Mouse (Mus musculus) stomach, postnatal 0 days (tissue): ENCODE data around the gene Dennd5b. TPM values are rescaled to one million over a fixed set of nuclear protein-coding genes. Genes with fewer than 3 reads are reported as not detected.

Source experiments
- ATAC-seq: fragments of 200-750 bp; cut with Nextera tagmentation; 2 replicates; pipeline ENCODE4 v1.8.0; 2017; ENCODE audit not compliant: low FRiP score, low TSS enrichment
- DNase-seq: peaks from one replicate; pipeline ENCODE4 v3.0.0-alpha.2; 2016; ENCODE audit warnings: low spot score
- H3K27ac ChIP-seq: fragments of 300-500 bp; sonication (generic); replicated peaks from 2 replicates; pipeline ENCODE4 v1.5.1; 2014; ENCODE audit warnings: mild to moderate bottlenecking, control low read depth
- H3K27me3 ChIP-seq: fragments of 300-500 bp; sonication (generic); 2 replicates; pipeline ENCODE4 v1.6.1; 2014; ENCODE audit warnings: low read length; ENCODE audit not compliant: control insufficient read depth, insufficient read depth
- H3K36me3 ChIP-seq: fragments of 300-500 bp; sonication (generic); 2 replicates; pipeline ENCODE4 v1.6.1; 2014; ENCODE audit warnings: low read length, mixed read lengths; ENCODE audit not compliant: control insufficient read depth, insufficient read depth
- H3K4me1 ChIP-seq: fragments of 300-500 bp; sonication (generic); replicated peaks from 2 replicates; pipeline ENCODE4 v1.6.1; 2014; ENCODE audit warnings: antibody characterized with exemption; ENCODE audit not compliant: control insufficient read depth, insufficient read depth
- H3K4me2 ChIP-seq: fragments of 300-500 bp; sonication (generic); replicated peaks from 2 replicates; pipeline ENCODE4 v1.6.1; 2014; ENCODE audit warnings: low read depth, mild to moderate bottlenecking, control low read depth, moderate library complexity
- H3K4me3 ChIP-seq: fragments of 300-500 bp; sonication (generic); 2 replicates; pipeline ENCODE4 v1.5.1; 2014; ENCODE audit warnings: low read depth, low read length, control low read depth
- H3K9ac ChIP-seq: fragments of 300-500 bp; sonication (generic); 2 replicates; pipeline ENCODE4 v1.6.1; 2014; ENCODE audit warnings: mild to moderate bottlenecking, low read length, control low read depth, mixed read lengths
- H3K9me3 ChIP-seq: fragments of 300-500 bp; sonication (generic); 2 replicates; pipeline ENCODE4 v1.6.1; 2016; ENCODE audit warnings: low read length; ENCODE audit not compliant: control insufficient read depth
- CTCF ChIP-seq: IDR thresholded peaks from 2 replicates; pipeline ENCODE4 v1.5.1; 2016; ENCODE audit warnings: antibody characterized with exemption, low read depth, mild to moderate bottlenecking, moderate library complexity
- EP300 ChIP-seq: optimal IDR thresholded peaks from 2 replicates; pipeline ENCODE3; 2016; ENCODE audit warnings: antibody characterized with exemption
- WGBS: fragments of 180-500 bp; shearing (Covaris S2); extraction: QIAGEN DNeasy Blood & Tissue Kit; methylation state at CpG from one replicate; pipeline ENCODE4 v1.1.7; 2014; 5-methylcytosine and 5-hydroxymethylcytosine counted together
- polyA plus RNA-seq: library from polyadenylated mRNA; unstranded; fragments of >200 nt; fragmentation: Nextera tagmentation; extraction: Ambion mirVana; gene quantifications from 2 replicates; pipeline ENCODE4 v1.2.1, GENCODE M21; 2015

Dennd5b gene
- polyA plus RNA-seq, 1 experiment from 2014 or later: 1.7 TPM

DNA sequence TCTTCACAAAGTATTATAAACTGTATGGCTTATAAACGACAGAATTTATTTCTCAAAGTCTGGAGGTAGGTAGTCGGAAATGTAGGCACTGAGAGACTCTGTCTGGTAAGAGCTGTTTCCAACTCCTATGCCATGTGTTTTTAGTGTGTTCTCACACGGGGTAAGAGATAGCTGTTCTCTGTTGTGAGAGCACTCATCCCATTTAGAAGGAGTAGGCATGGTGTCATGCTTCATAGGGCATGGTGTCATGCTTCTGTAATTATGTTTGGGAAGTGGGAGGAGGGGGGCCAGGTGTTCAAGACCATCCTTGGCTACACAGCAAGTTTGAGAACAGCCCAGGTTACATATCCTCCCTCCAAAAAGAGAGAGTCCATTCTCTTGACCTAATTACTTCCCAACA lies 6.1 kb upstream of the Dennd5b start:
- TF ChIP-seq CTCF (no peak), EP300 (no peak)
- WGBS: 68% methylated on average over 3 of the region's 3 CpGs
- Histone ChIP-seq H3K27ac (no peak overlapping the region), H3K36me3 (no peaks in the 10 kb centered on the region), H3K4me1 (no peaks in the 10 kb centered on the region), H3K4me3 (no peak overlapping the region), H3K4me2 (no peak overlapping the region), H3K27me3 (no peaks in the 10 kb centered on the region), H3K9ac (no peak overlapping the region), H3K9me3 (no peaks in the 10 kb centered on the region)
- DNase-seq: no peak
- ATAC-seq: no peak

- no peaks in the 10 kb centered on the region for H3K27me3 ChIP-seq
- no peaks in the 10 kb centered on the region for H3K36me3 ChIP-seq
- no peak overlapping the region for H3K9ac ChIP-seq
- no peak overlapping the region for H3K27ac ChIP-seq
- DNase-seq: no peak
- TF ChIP-seq CTCF (no peak), EP300 (no peak)
- no peak overlapping the region for H3K4me2 ChIP-seq
- H3K9me3 ChIP-seq: no peaks in the 10 kb centered on the region
- H3K4me3 ChIP-seq: no peak overlapping the region
- no peaks in the 10 kb centered on the region for H3K4me1 ChIP-seq
- ATAC-seq: no peak
- WGBS: 50% methylated on average over 1 of the region's 1 CpGs
Observed at GRCm38 (mm10) chr6:149103451-149103850, 2.0 kb upstream of the Dennd5b start.

DNA sequence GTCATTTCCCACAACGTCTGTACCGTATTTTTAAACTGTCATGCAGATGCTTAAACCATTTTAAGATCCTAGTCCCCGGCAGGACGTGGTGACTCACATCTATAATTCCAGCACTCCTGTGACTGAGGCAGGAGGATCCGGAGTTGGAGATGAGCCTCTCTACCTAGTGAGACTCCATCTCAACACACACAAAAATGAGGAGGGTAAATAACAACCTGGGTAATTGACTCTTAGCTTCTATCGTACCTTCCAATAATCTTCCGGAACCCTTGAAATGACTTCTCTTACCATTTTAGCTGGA lies 413 bp upstream of the Dennd5b start:
- TF ChIP-seq EP300 (no peak), CTCF (no peak)
- DNase-seq (no peak), ATAC-seq (no peak)
- Histone ChIP-seq H3K4me2 (peak overlapping the region; percentile 89), H3K27ac (peak overlapping the region; percentile 86), H3K9ac (peak overlapping the region; percentile 93), H3K36me3 (no peaks in the 10 kb centered on the region), H3K9me3 (no peaks in the 10 kb centered on the region), H3K27me3 (no peaks in the 10 kb centered on the region), H3K4me3 (peak overlapping the region; percentile 77), H3K4me1 (no peaks in the 10 kb centered on the region)
- WGBS: 16% methylated on average over 7 of the region's 7 CpGs

- Histone ChIP-seq H3K4me2 (peak overlapping the region; percentile 89), H3K4me3 (peak overlapping the region; percentile 77), H3K9me3 (no peaks in the 10 kb centered on the region), H3K4me1 (no peaks in the 10 kb centered on the region), H3K36me3 (no peaks in the 10 kb centered on the region), H3K27ac (peak overlapping the region; percentile 86), H3K9ac (peak overlapping the region; percentile 93), H3K27me3 (no peaks in the 10 kb centered on the region)
- no peak; the same call in 1 of the 2 replicates for TF ChIP-seq CTCF
- no peak for TF ChIP-seq EP300
- WGBS: 2% methylated on average over 51 of the region's 52 CpGs
- ATAC-seq: peak; percentile 62
- DNase-seq: peak; percentile 54
Observed at GRCm38 (mm10) chr6:149100174-149101075, 1.1 kb downstream of the Dennd5b start.

- Histone ChIP-seq H3K36me3 (no peaks in the 10 kb centered on the region), H3K4me1 (no peaks in the 10 kb centered on the region), H3K9ac (no peak overlapping the region), H3K27me3 (no peaks in the 10 kb centered on the region), H3K4me3 (no peak overlapping the region), H3K4me2 (no peak overlapping the region), H3K27ac (no peak overlapping the region), H3K9me3 (no peaks in the 10 kb centered on the region)
- DNase-seq (no peak), ATAC-seq (no peak)
- no peak for TF ChIP-seq CTCF
- TF ChIP-seq EP300: no peak
Observed at GRCm38 (mm10) chr6:149098993-149099392, 2.5 kb downstream of the Dennd5b start.

- TF ChIP-seq EP300: no peak
- no peak for TF ChIP-seq CTCF
- Histone ChIP-seq H3K27ac (no peak overlapping the region), H3K36me3 (no peaks in the 10 kb centered on the region), H3K4me2 (no peak overlapping the region), H3K9me3 (no peaks in the 10 kb centered on the region), H3K4me1 (no peaks in the 10 kb centered on the region), H3K9ac (no peak overlapping the region), H3K27me3 (no peaks in the 10 kb centered on the region), H3K4me3 (no peak overlapping the region)
- ATAC-seq (no peak), DNase-seq (no peak)
- WGBS: 97% methylated on average over 1 of the region's 1 CpGs
Observed at GRCm38 (mm10) chr6:149097276-149097675, 4.2 kb downstream of the Dennd5b start.
